Mouse (Mus musculus): ENCODE data around the gene St5.

- TF ChIP-seq POLR2A (IDR thresholded peaks at IDR 0.05; ENCODE audit: borderline replicate concordance, extremely low read depth, insufficient read depth, insufficient read length, poor library complexity, severe bottlenecking), result no peak
- no peak for TF ChIP-seq CTCF (IDR thresholded peaks at IDR 0.05; ENCODE audit: borderline replicate concordance, extremely low read depth, insufficient read depth, insufficient read length)
Observed at GRCm38 (mm10) chr7:109511838-109512237, 191.6 kb downstream of the St5 start.
